1 mouse cellular context compared by ENCODE assay signal in the genomic region with DNA sequence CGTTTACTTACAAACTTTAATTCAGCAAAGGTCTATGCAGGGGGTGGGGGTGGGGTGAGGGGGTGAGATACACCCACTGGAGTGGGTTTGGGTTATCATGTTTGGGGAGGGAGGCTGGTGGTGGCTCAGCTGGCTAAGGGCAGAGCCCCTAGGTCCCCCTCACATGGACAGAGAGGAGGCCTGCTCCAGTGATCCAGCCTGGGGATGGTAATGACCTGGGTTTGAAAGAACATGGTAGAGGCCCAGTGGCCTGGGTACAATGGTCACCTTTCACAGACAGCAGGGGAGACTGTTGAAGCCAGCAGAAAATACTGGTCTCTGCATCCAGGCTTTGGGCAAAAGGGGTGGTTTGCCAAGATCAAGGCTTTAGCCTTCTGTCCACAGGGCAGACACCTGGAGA.
TF ChIP-seq lines count a peak whose summit lies in the region.

No protein-coding gene starts in this region.

TF ChIP-seq in MEL, 35 proteins besides CTCF, POLR2A, EP300 and RAD21:
- no peak for TF ChIP-seq GABPA (IDR thresholded peaks at IDR 0.05; ENCODE audit: low read depth, low read length)
- TF ChIP-seq TCF12 (IDR thresholded peaks at IDR 0.05; ENCODE audit: low read depth, low read length), result no peak
- no peak for TF ChIP-seq ZKSCAN1 (IDR thresholded peaks at IDR 0.05; ENCODE audit: low read depth, low read length)
- TF ChIP-seq RCOR1 (IDR thresholded peaks at IDR 0.05; ENCODE audit: low read depth, low read length), result no peak
